Mouse (Mus musculus) layer of hippocampus, postnatal 25 days (tissue): ENCODE measurements around the gene Bicra. TPM values are rescaled to one million over a fixed set of nuclear protein-coding genes. Genes with fewer than 3 reads are reported as not detected.
A peak's percentile ranks its signal among the peaks of the same experiment; 100 is the strongest.

ENCODE experiments used
- DNase-seq, 2 experiments: peaks; one replicate each; pipeline ENCODE4 v3.0.0; 2022; ENCODE audit warnings: mixed read lengths in 2 of 2, low spot score in 1 of 2; ENCODE audit errors: extremely low spot score in 1 of 2
- total RNA-seq, 2 experiments: library from RNA; stranded (reverse); gene quantifications; 2 replicates each; pipeline ENCODE4 v1.2.3; 2021

Bicra gene
- 10 to 100 TPM; 15.9 to 23.2 TPM for total RNA-seq

DNA sequence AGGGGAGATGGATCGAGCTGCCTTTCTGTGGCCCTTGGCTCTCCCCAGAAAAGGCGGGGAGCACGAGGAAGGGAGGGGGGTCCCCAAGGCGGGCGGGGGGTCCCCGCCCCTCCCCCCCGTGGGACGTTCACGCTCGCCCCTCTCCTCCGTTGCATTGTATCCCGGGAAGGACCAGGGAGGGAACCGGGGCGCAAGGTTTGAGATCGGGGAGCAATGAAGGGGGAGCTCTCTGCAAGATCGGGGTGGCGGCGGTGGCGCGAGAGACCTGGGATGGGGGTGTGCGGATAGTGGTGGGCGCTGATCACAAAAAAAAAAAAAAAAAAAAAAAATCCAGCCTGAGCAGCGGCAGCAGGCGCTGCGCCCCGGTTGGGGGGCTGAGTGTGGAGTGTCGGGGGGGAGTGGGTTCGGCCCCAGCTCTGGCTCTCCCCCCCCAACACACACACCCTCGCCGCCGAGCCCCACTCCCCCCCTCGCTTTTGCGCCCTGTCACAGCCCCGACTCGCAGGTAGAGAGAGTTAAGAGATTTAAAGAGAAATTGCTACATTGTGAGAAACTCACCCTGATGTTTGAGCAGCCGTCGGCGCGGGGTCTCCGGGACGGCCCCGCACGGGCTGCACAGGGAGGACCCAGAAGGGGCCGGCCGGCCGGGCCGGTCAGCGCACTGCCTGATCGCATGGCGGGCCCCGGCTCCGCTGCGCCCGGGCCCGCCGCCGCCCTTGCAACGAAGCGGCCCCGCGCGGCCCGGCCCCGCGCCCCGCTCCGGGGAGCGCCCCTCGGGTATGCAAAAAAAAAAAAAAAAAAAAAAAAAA lies at the start of gene Bicra:
Gene Bicra (minus strand): TSS at position 584 of the 809 bp plus-strand sequence.
- peak; percentile 70 to 71 for DNase-seq

DNA sequence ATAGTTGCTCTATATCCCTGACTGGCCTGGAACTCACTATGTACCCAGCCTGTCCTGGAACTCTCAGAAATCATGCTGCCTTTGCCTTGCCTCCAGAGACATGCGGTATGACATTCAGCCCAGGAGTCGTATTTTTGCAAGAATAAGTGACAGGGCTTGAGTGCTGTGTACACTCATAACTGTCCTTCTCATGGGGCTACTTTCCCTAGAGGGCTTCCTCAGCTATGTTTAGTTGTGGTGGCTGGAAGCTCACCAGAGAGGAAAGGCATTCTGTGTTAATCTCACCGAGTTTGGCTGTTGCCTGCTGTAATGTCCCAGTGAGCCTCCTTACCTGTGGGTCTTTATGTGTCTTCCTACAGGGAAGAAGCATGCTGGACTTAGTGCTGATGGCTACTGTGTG lies 46.9 kb upstream of the Bicra start:
- no peak for DNase-seq

DNA sequence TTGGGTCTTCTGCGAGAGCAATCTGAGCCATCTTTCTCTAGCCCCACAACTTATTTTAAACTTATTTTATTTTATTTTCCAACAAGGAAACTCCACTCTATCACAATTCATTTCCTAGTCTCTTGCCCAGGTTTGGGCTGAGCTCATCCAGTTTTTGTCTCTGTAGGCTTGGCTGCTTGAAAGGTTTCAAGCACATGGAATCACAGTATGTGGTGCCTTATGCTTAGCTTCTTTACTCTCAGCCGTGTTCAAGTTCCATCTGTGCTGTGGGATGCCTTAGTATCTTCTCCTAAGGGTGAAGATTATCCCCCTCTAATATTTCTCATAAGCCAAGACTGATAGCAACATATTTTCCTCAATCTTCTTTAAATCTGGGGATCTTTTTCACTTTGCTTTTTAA lies 39.9 kb upstream of the Bicra start:
- DNase-seq, result no peak

DNA sequence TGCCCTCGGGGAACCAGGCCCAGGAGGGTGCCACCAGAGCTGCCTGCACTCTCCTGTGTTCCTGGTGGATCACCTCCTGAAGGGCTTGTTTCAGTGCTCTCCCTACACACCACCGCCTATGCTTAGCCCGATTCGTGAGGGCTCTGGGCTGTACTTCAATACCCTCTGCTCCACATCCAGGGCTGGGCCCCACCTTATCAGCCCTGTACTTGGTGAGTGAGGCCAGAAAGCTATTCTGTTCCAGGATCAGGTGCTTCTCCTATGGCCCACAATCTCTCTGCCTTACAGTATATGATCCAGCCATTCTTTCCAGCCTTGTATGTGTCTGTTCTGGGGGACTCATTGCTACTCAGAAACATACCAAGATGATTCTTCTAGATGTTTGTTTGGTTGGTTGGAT lies 35.6 kb upstream of the Bicra start:
- DNase-seq, result no peak

DNA sequence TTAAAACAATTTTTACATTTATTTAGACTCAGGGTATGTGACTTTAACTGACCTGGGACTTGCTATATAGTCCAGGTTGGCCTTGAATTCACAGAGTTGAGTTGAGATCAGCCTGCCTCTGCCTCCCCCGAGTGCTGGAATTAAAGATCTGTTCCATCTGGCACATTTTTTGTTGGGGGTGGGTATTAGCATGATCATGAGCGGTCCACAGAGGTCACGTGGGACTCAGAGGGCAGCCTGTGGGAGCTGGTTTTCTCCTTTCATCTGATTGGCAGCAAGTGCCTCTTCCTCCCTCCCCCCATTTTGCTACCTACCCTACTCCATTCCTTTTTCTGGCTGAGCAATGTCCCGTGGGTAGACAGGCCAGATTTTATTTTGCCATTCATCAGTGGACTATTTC lies 32.9 kb upstream of the Bicra start:
- DNase-seq, result no peak

DNA sequence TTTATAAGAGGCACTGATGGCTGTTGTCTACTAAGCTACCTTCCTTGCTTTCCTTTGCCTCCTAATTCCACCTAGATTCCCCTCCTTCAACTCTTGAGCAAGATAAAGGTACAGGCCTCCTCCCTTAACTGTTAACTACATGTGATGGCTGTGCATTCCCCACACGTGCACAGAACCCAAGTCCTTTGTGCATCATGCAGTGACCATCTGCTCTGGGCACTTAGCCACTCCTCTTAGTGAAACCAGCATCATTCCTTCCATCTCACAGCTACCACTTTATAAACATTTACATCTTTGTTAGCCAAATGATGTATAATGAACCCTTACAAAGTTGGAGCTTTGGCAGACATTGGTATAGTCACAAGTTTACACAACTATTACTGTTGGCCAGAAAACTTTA lies 32.2 kb upstream of the Bicra start:
- DNase-seq, result no peak

DNA sequence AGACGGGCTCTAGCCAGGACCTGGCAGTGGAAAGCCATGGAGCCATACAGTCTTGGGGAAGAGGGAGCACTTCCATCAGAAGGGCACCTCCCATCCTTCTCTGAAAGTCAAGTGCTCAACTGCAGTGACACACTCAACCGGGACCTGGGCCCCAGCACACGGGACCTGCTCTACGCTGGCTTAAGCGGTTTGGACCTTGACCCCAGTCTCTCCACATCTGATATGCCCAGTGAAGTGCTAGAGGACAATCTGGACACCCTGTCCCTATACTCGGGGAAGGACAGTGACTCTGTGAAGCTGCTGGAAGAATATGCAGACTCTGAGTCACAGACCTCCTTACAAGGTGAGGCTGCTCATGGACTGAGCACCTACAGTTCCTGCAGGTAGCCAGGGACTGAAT lies 24.2 kb upstream of the Bicra start:
- no peak for DNase-seq

DNA sequence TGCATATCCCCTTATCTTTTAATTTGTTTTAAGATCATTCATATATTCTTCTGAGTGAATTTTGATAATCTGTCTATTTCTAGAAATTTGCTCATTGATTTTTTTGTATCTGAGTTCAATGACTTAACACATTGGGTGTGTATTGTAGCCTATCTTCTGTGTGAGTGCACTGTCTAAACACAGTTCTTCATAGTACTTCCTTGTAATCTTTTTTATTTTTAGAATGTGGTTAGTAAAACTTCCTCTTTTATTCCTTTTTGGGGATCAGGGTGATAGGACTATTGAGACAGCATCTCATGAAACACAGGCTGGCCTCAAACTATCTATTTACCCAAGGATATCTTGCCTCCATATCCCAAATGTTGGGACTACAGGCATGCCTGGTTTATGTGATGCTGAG lies 23.1 kb upstream of the Bicra start:
- no peak for DNase-seq

DNA sequence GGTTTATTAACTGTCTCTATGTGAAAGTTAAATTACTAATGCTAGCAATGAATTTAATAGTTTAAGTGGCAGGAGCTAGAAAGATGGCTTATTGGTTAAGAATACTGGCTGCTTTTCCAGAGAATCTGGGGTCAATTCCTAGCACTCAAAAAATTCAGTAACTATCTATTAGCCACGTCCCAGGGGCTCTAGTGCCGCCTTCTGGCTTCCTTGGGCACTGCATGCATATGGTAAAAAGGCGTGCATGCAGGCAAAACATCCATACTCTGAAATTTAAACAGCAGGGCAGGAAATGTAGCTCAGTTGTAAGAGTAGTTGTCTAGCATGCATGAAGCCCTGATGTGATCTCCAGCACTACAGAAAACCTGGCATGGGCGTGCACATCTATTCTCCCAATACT lies 15.8 kb upstream of the Bicra start:
- DNase-seq, result no peak

DNA sequence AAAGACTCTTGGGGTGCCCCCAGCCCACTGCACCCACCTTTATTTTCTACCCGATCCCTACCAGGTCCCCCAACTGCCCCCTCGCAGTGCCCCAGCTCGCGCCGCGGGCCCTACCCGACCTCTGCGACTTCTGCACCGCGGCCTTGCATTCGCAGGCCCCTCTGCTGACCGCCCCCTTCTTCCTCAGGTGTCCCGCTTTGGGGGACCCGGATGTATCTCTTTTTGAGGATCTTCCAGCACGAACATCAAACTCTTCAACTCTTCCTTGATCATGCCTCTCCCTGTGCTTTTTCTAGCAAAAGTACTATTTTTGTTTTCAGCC lies 14.3 kb upstream of the Bicra start:
- no peak for DNase-seq

DNA sequence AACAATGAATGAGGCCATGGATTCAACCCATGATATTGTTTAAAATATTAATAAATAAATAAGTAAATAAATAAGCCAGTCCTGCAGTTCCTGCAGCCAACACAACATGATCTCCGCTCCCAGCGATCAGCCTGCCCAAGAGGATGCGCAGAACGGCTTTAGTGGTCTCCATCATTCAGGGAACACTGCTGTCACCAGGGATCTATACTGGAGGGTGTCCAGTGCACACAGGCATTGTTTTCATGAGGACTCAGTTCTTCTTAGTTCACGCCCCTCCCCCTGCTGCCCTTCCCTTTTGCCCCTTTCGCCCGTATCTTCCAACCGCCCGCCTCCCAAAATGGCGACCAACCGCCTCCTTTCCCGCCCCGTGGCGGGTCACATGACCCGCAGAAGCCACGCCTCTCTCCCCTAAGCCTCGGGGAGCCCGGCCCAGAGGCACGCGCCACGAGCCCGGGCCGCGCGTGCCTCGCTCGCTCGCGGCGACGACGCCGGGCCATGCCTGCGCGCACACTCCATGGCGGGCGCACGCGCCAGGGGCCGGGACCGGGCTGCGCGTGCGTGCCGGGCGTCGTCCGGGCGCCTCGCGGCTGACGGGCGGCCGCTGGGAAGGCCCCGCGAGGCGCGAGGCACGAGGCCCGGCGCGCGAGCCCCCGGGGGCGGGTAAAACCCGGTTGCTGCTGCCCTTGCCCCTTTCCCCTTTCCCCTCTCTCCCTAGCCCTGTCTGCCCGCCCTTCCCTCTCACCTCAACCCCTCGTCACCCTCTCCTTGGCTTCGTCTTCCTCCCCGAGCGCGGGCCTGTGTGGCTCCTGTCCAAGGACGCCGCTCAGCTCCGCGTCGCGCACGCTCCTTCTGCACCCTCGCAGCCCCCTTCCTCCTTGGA lies 13.7 kb upstream of the Bicra start, which contains the start of gene Zfp541:
Gene Zfp541 (plus strand): TSS at position 596 of the 880 bp plus-strand sequence.
- no peak for DNase-seq

DNA sequence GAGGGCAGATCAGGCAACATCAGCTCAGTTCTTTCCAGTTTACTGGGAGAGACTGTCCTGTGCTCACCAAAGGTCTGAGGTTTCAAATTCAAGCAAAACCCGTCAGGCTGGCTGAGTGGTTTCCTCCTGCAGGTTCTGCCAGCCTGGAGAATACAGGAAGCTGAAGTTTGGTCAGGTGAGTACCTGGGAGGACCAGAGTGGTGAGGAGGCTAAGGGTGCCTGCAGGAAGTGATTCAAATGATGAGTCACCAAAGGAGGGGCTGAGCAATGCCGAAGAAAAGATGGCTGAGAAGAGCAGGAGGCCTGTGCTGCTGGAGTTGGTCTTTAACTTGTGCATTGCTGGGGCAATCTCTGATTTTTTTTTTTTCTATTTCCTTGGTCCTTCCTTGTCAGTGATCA lies 9.4 kb upstream of the Bicra start:
- no peak for DNase-seq

DNA sequence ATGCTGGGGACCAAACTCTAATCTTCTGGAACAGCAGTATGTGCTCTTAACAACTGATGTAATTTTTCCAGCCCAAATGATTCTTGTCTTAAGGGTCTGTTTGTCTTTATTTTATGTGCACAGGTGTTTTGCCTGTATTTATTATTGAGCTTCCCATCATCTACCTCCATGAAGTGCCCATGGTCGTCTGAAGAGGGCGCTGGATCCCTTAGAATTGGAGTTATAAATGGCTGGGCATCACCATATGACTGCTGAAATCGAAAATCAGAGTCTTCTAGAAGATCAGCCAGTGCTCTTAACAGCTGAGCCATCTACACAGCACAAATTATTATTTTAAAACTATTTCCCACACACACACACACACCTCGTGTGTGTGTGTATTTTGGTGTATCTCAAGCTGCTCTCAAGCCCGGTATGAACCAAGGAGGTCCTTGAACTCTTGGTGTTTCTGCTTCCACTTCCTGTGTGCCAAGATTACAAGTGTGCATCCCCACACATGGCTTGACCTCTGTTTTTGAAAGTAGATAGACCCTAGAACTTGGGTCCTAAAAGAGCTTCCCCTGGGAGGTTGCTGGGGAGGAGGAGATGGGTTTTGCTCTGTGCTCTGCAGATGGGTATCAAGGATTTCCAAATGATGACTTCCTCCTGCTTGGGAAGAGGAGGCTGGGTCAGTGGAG lies 8.9 kb upstream of the Bicra start:
- peak in 1 of 2 experiments; percentile 74 for DNase-seq

DNA sequence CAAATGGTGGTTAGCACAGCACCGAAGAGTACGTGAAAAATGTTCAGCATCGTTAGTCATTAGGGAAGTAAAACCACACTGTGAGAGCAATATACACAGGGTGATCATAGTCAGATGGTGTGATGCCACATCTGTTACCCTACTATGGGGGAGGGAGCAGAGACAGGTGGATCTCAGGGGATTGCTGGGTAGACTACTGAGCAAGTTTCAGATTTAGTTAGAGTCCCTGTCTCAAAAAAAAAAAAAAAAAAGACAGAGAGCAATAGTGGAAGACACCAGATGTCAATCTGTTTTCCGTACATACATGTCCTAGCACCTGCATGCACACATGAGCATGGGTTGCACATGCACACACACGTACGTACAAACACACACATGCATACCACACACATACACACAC lies 7.9 kb upstream of the Bicra start:
- no peak for DNase-seq

DNA sequence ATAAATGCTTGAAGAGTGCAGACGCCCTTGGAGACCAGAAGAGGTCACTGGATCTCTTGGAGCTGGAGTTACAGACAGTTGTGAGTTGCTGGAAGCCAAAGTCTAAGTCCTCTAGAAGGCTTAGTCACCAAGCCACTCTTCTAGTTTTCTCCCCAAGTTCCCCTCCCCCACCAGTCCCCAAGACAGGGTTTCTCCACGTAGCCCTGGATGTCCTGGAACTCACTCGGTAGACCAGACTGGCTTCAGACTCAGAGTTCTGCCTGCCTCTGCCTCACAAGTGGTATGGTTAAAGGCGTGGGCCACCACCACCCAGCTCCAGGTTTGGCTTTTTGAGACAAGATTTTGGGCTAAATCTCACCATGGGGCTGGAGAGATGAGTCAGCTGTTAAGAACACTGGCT lies 7.2 kb upstream of the Bicra start:
- DNase-seq, result no peak

DNA sequence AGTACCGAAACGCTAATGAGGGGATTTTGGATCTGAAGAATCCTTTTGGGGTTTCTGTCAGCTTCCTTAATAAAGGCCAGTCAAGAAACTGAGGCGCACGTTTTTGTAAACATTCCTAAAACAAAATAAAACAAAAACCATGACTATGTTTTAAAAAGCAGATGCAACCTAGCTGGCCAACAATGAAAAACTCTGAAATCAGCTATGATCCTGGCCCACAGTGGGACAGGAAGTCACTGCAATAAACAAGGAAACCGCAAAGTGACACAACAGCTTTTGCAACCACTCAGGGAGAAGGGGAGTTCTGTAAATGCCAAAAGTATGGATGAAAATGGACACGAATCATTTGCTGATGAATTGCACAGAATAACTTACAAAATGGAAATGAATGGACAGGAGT lies 5.4 kb upstream of the Bicra start:
- DNase-seq, result no peak

DNA sequence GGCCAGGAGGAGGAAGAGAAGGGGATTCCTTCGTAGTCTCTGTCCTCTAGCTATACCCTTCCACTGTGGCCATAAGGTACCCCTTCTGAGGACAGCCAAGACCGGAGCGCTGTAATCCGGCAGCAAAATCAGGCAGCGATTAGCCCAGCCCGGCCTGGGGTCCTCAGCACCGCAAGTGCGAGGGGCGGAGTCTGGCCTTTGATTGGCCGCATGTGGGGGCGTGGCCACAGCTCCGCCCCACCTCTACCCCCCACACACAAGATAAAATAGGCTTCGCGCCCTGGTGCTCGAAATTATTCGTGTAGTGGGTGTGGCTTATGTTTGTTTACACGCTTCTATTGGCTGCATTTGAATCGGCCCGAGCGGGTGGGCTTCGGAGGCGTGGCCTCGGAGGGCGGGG lies 5.0 kb upstream of the Bicra start:
- DNase-seq, result peak; percentile 76 to 77

DNA sequence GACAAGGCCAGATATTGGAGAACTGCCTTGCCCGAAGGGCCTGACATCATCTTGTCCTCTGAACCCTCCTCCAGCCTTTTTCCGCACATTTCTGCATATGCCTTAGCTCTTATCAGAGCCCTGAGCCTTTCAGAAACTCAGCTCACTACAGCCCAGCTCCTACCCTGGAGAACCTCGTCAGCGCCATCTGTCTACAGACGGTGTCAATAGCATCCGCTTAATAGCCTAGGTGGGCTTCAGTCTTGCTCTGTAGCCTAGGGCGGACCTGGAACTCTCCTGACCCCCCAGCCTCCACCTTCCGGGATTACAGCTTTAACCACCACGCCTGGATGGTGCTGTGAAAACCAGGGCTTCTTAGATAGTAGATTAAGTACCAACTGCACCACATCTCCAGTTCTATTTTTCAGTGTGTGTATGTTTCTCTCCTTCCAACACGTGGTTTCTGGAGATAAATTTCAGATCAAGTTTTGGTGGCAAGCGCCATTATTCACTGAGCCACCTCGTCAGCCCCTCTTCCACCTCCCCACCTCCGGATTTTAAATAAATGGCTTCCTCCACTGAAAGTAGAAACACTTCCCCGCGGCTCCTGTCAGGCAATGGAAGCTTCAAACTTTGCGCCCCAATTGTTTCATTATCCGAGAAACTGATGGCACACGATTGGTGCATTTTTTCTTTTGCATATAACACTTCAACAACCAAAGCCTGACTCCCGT lies 4.3 kb upstream of the Bicra start:
- peak; percentile 54 to 80 for DNase-seq

DNA sequence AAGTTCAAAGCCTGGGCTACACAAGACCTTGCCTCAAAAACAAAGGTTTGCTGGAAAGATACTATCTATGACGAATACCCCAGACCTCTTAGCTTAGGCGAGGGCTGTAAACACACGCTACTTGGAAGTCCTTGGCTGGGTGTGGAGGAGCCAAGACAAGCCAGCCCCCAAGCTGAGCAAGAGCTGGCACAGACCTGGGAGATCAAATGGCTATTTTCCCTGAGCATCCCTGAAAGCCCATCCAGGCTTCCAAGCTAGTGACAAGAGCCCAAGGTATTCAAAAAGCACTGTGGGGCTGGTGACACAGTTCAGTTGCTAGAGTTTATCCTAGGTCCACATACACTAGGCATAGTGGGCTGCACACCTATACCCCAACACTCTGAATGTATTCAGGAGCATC lies 2.9 kb upstream of the Bicra start:
- no peak for DNase-seq

DNA sequence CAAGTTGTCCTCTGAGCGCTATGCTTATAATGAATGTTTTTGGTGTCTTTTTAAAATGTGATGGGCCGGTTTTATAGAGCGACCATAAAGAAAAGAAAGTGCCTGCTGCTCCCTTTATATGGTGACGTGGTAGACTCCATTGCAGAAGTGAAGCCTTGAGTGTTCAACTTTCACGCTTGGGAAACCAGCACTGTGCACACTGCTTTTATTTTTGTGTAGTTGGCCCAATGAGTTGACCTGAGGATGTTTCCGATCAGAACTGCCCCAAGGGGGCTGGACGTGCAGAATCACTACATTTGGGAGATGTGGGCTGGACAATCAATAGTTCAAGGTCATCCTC lies 1.8 kb upstream of the Bicra start:
- no peak for DNase-seq
